Mouse (Mus musculus): ENCODE measurements at regions not wholly inside any gene's neighbourhood (a gene's known extent, or its start where the extent isn't known, plus 50 kb on each side); places are given as distances from the start of the nearest gene placed in this dataset.

- in situ Hi-C loops (cut with MboI, MseI) = loop anchor here (5.0 kb wide), 1 partner anchor 82 kb away; no protein-coding TSS in a partner anchor
These were observed 133.8 kb downstream of the Nufip1 start for GRCm38 (mm10) chr14:76244338-76245062.

DNA sequence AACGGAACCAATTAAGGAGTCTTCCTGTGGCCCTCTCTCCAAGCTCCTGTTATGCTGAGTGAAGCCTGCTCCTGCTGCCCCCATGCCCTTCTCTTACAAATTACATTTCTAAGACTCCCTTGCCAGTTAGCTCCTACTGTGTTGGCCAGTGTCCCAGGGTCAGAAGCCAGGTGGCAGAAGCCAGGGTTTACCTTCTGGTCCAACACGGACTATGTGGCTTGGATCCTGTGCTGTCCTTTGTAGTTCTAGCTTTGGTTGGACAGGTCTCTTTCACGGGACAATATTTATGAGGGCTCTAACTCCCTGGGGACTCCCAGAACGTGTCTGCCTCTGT, 134.3 kb downstream of the Nufip1 start:
- in situ Hi-C loops (cut with MboI, MseI) = no loop called here

GRCm38 (mm10) chr14:76247664-76248063, 137.0 kb downstream of the Nufip1 start:
- in situ Hi-C loops (cut with MboI, MseI) = no loop called here

DNA sequence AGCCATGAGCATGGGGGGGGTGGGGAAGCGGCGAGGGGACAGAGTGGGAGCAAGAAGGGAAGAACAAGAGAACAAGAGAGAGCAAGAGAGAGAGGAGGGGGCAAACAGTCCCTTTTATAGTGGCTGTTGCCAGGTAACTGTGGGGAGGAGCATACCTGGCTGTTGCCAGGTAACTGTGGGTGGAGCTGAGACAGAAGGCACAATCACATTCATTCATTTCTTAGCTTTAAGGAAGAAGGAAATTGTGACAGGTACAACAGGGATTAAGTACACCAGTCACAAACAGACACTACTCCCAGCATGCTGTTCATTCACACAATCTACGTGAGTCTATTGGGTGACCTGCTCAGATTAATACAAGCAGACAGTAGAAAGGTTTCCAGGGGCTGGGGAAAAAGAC, 143.2 kb downstream of the Nufip1 start:
- in situ Hi-C loops (cut with MboI, MseI) = no loop called here

DNA sequence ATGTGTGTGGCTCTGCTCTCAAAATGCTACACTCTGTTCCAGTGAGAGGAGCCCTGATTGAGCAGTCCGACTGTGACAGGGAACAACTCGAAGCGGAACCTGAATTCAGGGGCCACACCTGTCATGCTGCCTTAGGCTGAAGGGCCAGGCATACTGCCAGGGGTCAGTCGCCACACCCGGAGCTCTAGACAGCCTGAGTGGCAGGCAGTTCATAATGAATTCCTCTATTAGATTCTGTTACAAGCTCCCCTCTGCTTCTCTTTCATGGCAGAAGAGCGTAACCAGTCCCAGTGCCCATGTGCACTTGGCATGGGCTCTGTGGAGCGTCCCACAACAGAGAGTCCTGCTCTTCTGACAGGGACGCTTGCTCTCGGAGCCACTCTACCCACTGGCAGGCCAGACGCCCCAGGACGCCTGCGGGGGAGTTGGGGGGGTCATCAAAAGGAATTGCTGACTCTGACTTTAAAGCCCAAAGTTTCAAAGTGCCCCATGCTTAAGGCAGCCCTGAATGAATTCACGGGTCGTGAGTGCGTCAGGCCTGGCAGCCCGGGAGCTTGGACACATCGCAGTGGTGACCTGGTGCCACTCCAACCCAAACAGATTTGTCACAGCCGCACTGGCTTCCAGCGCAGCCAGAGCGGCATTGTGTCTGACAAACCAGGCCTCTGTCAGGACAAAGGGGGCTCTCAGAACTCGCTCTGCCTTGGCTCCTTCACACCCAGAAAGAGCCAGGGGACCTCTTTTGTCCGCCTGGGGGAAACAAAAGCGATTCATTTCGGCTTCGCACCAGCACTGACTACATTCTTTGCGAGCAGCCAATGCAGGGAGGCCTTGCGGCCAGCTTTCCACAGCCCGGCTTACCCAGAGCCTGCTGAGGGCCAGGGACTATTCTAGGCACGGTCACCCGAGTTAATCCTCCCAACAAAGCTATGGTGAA, 144.1 kb downstream of the Nufip1 start:
- in situ Hi-C loops (cut with MboI, MseI) = no loop called here

- in situ Hi-C loops (cut with MboI, MseI) = no loop called here
These were observed 145.3 kb downstream of the Nufip1 start for GRCm38 (mm10) chr14:76255971-76256370.

DNA sequence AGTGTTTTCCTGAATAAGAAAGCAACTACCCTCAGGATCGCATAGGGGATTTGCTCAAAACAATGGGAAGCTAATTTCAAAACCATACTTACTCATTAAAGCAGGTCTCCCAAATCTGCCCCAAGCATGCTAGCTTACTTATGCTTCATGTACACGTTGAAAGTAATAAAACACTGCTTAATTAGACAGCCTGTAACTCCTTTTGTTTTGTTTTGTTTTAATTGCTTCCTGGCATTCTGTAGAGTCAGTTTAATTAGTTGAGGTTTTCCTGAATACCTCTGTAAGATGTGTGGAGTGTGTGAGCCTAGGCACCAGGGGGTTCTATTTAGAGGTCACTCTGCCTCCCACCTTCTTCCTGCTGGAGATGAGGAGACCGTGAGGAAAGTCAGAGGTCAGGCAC, 147.9 kb downstream of the Nufip1 start:
- in situ Hi-C loops (cut with MboI, MseI) = no loop called here

GRCm38 (mm10) chr14:76260628-76261293, 150.1 kb downstream of the Nufip1 start:
- in situ Hi-C loops (cut with MboI, MseI) = no loop called here

- in situ Hi-C loops (cut with MboI, MseI) = no loop called here
These were observed 151.1 kb upstream of the Tsc22d1 start for GRCm38 (mm10) chr14:76263682-76264081.

DNA sequence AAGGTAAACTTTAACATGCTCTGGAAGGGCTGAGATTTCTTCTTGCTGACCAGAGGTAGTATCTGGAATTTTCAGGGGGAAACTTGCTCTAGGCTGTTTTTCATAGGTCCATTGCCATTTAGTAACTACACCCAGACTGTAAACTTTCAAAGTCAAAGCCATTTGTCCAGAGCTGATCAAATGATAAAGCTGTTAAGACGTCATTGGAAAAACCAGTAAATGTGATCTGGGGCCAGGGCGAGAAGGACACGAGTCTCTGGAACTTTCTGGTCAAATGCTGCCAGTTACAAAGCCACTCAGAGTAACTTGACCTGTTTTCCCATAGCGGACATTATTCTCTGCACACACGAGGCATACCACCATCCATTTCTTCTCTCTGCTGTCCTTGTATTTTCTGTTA, 148.9 kb upstream of the Tsc22d1 start:
- in situ Hi-C loops (cut with MboI, MseI) = no loop called here

- in situ Hi-C loops (cut with MboI, MseI) = no loop called here
These were observed 148.5 kb upstream of the Tsc22d1 start for GRCm38 (mm10) chr14:76266249-76266648.

- in situ Hi-C loops (cut with MboI, MseI) = no loop called here
These were observed 147.7 kb upstream of the Tsc22d1 start for GRCm38 (mm10) chr14:76267091-76267490.

GRCm38 (mm10) chr14:76271190-76271589, 143.6 kb upstream of the Tsc22d1 start:
- in situ Hi-C loops (cut with MboI, MseI) = no loop called here

- in situ Hi-C loops (cut with MboI, MseI) = no loop called here
These were observed 141.9 kb upstream of the Tsc22d1 start for GRCm38 (mm10) chr14:76272840-76273239.

DNA sequence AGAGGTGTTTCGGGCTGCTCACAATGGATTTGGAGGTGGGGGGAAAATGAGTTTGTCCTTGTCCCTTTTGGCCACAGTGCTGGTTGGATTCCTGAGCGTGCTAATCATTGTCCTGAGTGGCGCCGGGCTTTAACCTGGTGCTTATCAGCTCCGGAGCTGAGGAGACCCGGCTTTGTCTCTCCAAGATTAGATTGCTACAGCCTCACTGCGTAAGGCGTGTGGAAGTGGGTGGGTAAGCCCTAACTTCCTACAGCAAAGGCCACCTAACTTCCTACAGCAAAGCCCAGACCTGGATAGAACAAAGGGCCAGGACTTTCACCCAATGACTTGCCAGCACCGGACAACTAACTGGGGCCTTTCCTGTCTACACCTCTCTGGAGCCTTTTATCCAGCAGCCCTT, 138.1 kb upstream of the Tsc22d1 start:
- in situ Hi-C loops (cut with MboI, MseI) = no loop called here

- in situ Hi-C loops (cut with MboI, MseI) = no loop called here
These were observed 135.9 kb upstream of the Tsc22d1 start for GRCm38 (mm10) chr14:76278751-76279450.

DNA sequence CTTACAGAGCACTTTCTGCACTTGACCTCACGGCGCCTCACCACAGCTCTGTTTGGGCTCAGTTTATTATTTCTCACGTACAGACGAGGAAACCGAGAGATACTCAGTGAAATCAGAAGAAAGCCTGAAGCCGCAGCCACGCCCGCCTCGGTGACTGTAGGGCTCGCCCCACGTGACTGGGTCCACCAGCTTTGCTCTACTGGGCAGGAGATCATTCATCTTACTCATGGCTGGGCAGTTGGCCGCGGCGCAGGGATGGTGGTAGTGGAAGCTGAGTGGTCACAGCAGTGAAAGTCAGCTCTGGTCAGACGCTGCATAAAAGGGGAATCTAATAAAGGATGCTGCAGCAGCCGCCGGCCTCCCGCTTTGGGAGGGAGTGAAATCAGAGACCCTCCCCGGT, 135.2 kb upstream of the Tsc22d1 start:
- in situ Hi-C loops (cut with MboI, MseI) = no loop called here

DNA sequence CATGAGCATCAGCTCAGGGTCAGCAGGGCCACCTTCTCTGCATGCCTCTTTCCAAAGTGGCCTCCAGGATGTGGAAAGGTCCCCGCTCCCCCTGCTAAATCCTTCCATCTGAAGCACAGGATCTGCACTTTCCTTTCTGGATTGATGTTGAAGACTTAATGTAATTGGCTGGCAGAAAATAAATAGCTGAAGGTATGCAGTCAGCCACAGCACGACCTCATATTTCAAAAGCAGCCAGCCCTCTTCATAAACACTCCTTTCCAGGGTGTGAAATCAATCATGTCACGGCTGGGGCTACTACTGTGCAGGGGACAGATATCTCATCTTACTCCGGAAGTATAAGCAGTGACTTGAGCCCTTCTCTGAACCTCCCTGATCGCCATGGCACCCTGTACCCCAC, 132.9 kb upstream of the Tsc22d1 start:
- in situ Hi-C loops (cut with MboI, MseI) = no loop called here

- in situ Hi-C loops (cut with MboI, MseI) = no loop called here
These were observed 127.0 kb upstream of the Tsc22d1 start for GRCm38 (mm10) chr14:76287768-76288167.

- in situ Hi-C loops (cut with MboI, MseI) = no loop called here
These were observed 124.3 kb upstream of the Tsc22d1 start for GRCm38 (mm10) chr14:76290401-76291018.

GRCm38 (mm10) chr14:76292211-76292610, 122.5 kb upstream of the Tsc22d1 start:
- in situ Hi-C loops (cut with MboI, MseI) = no loop called here
